Mouse (Mus musculus) ES-E14 (cell line): Measurements from ENCODE around the gene Tubgcp3.

Source experiments
- CHD2 ChIP-seq: IDR thresholded peaks from 2 replicates; pipeline ENCODE4 v1.6.1; 2014; ENCODE audit warnings: mild to moderate bottlenecking, low read depth, low read length, inconsistent platforms
- HCFC1 ChIP-seq: IDR thresholded peaks from 2 replicates; pipeline ENCODE4 v1.6.1; 2012; ENCODE audit warnings: low read length, inconsistent platforms, borderline replicate concordance; ENCODE audit not compliant: insufficient read depth
- MAFK ChIP-seq: IDR thresholded peaks from 2 replicates; pipeline ENCODE4 v1.6.1; 2014; ENCODE audit warnings: mild to moderate bottlenecking, low read depth, low read length, inconsistent platforms; ENCODE audit not compliant: insufficient read depth
- ZC3H11A ChIP-seq: IDR thresholded peaks from 2 replicates; pipeline ENCODE4 v1.6.1; 2012; ENCODE audit warnings: low read depth, mild to moderate bottlenecking, inconsistent platforms, low read length, borderline replicate concordance
- ZNF384 ChIP-seq: IDR thresholded peaks from 2 replicates; pipeline ENCODE4 v1.6.1; 2012; ENCODE audit warnings: low read depth, low read length, inconsistent platforms

DNA sequence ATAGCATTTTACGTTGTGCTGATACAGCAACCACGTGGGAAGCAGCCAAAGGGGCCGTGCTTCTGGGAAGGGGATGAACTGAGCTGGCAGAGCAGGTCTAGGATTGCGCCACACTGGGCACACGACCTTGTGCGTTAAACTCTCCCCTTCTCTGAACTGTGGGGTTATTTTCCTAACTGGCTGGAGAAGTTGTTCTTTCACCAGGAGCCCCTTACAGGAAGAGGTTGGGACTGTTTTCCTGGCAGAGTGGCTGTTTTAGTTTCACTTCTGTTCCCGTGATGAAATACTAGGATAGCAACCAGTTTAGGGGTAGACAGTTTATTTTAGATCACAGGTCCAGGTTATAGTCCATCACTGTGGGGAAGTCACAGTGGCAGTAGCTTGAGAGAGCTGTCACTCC is 39.6 kb upstream of the Tubgcp3 start:
- no peak for TF ChIP-seq HCFC1
- no peak for TF ChIP-seq ZC3H11A
- no peak for TF ChIP-seq ZNF384
- no peak for TF ChIP-seq CHD2
- TF ChIP-seq MAFK, result no peak
